Mouse (Mus musculus): ENCODE data around the gene Fuom. TPM values are rescaled to one million over a fixed set of nuclear protein-coding genes. Genes with fewer than 3 reads are reported as not detected.

Gene Fuom
- polyA plus RNA-seq, 1 experiment from 2014 or later, result 29.6 TPM

- Histone ChIP-seq H3K27me3 (ENCODE audit: control insufficient read depth, insufficient read depth, low read length) (peaks cover 42% of the 10 kb centered on the region), H3K4me2 (replicated peaks; ENCODE audit: low read depth, low read length) (peak overlapping the region; percentile 72), H3K9me3 (ENCODE audit: control insufficient read depth, low read depth, low read length) (no peaks in the 10 kb centered on the region), H3K27ac (ENCODE audit: low read length) (no peak overlapping the region), H3K4me1 (ENCODE audit: control insufficient read depth, insufficient read depth, low read length) (peaks cover 9% of the 10 kb centered on the region; the same call in 1 of the 2 replicates), H3K4me3 (ENCODE audit: low read depth, low read length) (peak overlapping the region; percentile 40), H3K36me3 (ENCODE audit: control insufficient read depth, insufficient read depth, low read length) (no peaks in the 10 kb centered on the region), H3K9ac (replicated peaks; ENCODE audit: low read depth, low read length) (peak overlapping the region; percentile 40)
- WGBS, result 3% methylated on average over 53 of the region's 53 CpGs
- peak; percentile 64; the same call in 1 of the 2 replicates for ATAC-seq (ENCODE audit: insufficient number of reproducible peaks, insufficient read depth, low FRiP score, low read depth)
These were observed 44.5 kb downstream of the Fuom start for GRCm38 (mm10) chr7:140057413-140058407.

- H3K4me3 ChIP-seq (ENCODE audit: low read depth, low read length), result no peak overlapping the region
- 79% methylated on average over 4 of the region's 4 CpGs for WGBS
- H3K36me3 ChIP-seq (ENCODE audit: control insufficient read depth, insufficient read depth, low read length), result no peaks in the 10 kb centered on the region
- peaks cover 50% of the 10 kb centered on the region for H3K27me3 ChIP-seq (ENCODE audit: control insufficient read depth, insufficient read depth, low read length)
- H3K4me1 ChIP-seq (ENCODE audit: control insufficient read depth, insufficient read depth, low read length), result 0 out of 2 replicates have a peak, but pooled peaks cover 3% of the 10 kb centered on the region
- no peak overlapping the region for H3K27ac ChIP-seq (ENCODE audit: low read length)
- no peaks in the 10 kb centered on the region for H3K9me3 ChIP-seq (ENCODE audit: control insufficient read depth, low read depth, low read length)
- no peak for ATAC-seq (ENCODE audit: insufficient number of reproducible peaks, insufficient read depth, low FRiP score, low read depth)
- H3K9ac ChIP-seq (replicated peaks; ENCODE audit: low read depth, low read length), result no peak overlapping the region
- no peak overlapping the region for H3K4me2 ChIP-seq (replicated peaks; ENCODE audit: low read depth, low read length)
These were observed 48.1 kb downstream of the Fuom start for GRCm38 (mm10) chr7:140054124-140054523.

- no peaks in the 10 kb centered on the region for H3K9me3 ChIP-seq (ENCODE audit: control insufficient read depth, low read depth, low read length)
- under 1% methylated on average over 34 of the region's 34 CpGs for WGBS
- peak overlapping the region; percentile 27 for H3K4me3 ChIP-seq (ENCODE audit: low read depth, low read length)
- H3K9ac ChIP-seq (replicated peaks; ENCODE audit: low read depth, low read length), result no peak overlapping the region
- H3K27me3 ChIP-seq (ENCODE audit: control insufficient read depth, insufficient read depth, low read length), result peaks cover 71% of the 10 kb centered on the region
- peak; percentile 38; the same call in 1 of the 2 replicates for ATAC-seq (ENCODE audit: insufficient number of reproducible peaks, insufficient read depth, low FRiP score, low read depth)
- no peak overlapping the region for H3K27ac ChIP-seq (ENCODE audit: low read length)
- no peaks in the 10 kb centered on the region for H3K36me3 ChIP-seq (ENCODE audit: control insufficient read depth, insufficient read depth, low read length)
- peaks cover 3% of the 10 kb centered on the region; the same call in 1 of the 2 replicates for H3K4me1 ChIP-seq (ENCODE audit: control insufficient read depth, insufficient read depth, low read length)
- peak overlapping the region; percentile 47 for H3K4me2 ChIP-seq (replicated peaks; ENCODE audit: low read depth, low read length)
These were observed 53.0 kb downstream of the Fuom start for GRCm38 (mm10) chr7:140049115-140049689.

- Histone ChIP-seq H3K4me3 (ENCODE audit: low read depth, low read length) (peak within 1 kb of the TSS; percentile 27), H3K36me3 (ENCODE audit: control insufficient read depth, insufficient read depth, low read length) (no peaks in the 10 kb centered on the region), H3K4me2 (replicated peaks; ENCODE audit: low read depth, low read length) (peak within 1 kb of the TSS; percentile 47), H3K27ac (ENCODE audit: low read length) (no peak within 1 kb of the TSS), H3K27me3 (ENCODE audit: control insufficient read depth, insufficient read depth, low read length) (peaks cover 71% of the 10 kb centered on the region), H3K9ac (replicated peaks; ENCODE audit: low read depth, low read length) (no peak within 1 kb of the TSS), H3K4me1 (ENCODE audit: control insufficient read depth, insufficient read depth, low read length) (peaks cover 3% of the 10 kb centered on the region; the same call in 1 of the 2 replicates), H3K9me3 (ENCODE audit: control insufficient read depth, low read depth, low read length) (no peaks in the 10 kb centered on the region)
- 2% methylated on average over 56 of the region's 56 CpGs for WGBS
- peak; percentile 10; the same call in 1 of the 2 replicates for ATAC-seq (ENCODE audit: insufficient number of reproducible peaks, insufficient read depth, low FRiP score, low read depth)
These were observed 53.7 kb downstream of the Fuom start, which contains the start of gene Msx3 for GRCm38 (mm10) chr7:140048361-140049114. TSS of gene Msx3 (minus strand) at chr7:140049089.

GRCm38 (mm10) chr7:140047811-140048311, 54.4 kb downstream of the Fuom start:
- H3K9me3 ChIP-seq (ENCODE audit: control insufficient read depth, low read depth, low read length), result no peaks in the 10 kb centered on the region
- H3K9ac ChIP-seq (replicated peaks; ENCODE audit: low read depth, low read length), result no peak overlapping the region
- peak overlapping the region; percentile 19 for H3K4me3 ChIP-seq (ENCODE audit: low read depth, low read length)
- no peak overlapping the region for H3K27ac ChIP-seq (ENCODE audit: low read length)
- H3K4me2 ChIP-seq (replicated peaks; ENCODE audit: low read depth, low read length), result peak overlapping the region; percentile 47
- no peaks in the 10 kb centered on the region for H3K36me3 ChIP-seq (ENCODE audit: control insufficient read depth, insufficient read depth, low read length)
- peaks cover 71% of the 10 kb centered on the region for H3K27me3 ChIP-seq (ENCODE audit: control insufficient read depth, insufficient read depth, low read length)
- H3K4me1 ChIP-seq (ENCODE audit: control insufficient read depth, insufficient read depth, low read length), result peaks cover 3% of the 10 kb centered on the region; the same call in 1 of the 2 replicates
- no peak for ATAC-seq (ENCODE audit: insufficient number of reproducible peaks, insufficient read depth, low FRiP score, low read depth)
- WGBS, result under 1% methylated on average over 33 of the region's 33 CpGs

Other genes with a start within 250 kb of the Fuom start
- gene Kndc1, start 207.7 kb downstream of the Fuom start, polyA plus RNA-seq (2014; fragmentation: Nextera tagmentation; extraction: Ambion mirVana), result 0.27 and 0.46 TPM in 2 replicates
- gene Utf1, start 158.7 kb downstream of the Fuom start, polyA plus RNA-seq (2014; fragmentation: Nextera tagmentation; extraction: Ambion mirVana), result not detected in 2 replicates
- 0.28 and 0.49 TPM in 2 replicates for gene 6430531B16Rik, start 123.7 kb downstream of the Fuom start, polyA plus RNA-seq (2014; fragmentation: Nextera tagmentation; extraction: Ambion mirVana)
- 2.4 and 2.8 TPM in 2 replicates for gene Adam8, start 109.9 kb downstream of the Fuom start, polyA plus RNA-seq (2014; fragmentation: Nextera tagmentation; extraction: Ambion mirVana)
- gene Zfp511, start 66.0 kb downstream of the Fuom start, polyA plus RNA-seq (2014; fragmentation: Nextera tagmentation; extraction: Ambion mirVana), result 40.6 and 43.5 TPM in 2 replicates
- gene Tubgcp2, start 65.8 kb downstream of the Fuom start, polyA plus RNA-seq (2014; fragmentation: Nextera tagmentation; extraction: Ambion mirVana), result 59.3 and 60.3 TPM in 2 replicates
- gene Msx3, start 53.4 kb downstream of the Fuom start, polyA plus RNA-seq (2014; fragmentation: Nextera tagmentation; extraction: Ambion mirVana), result not detected in 2 replicates
- gene Caly, start 19.9 kb downstream of the Fuom start, polyA plus RNA-seq (2014; fragmentation: Nextera tagmentation; extraction: Ambion mirVana), result 3.8 and 3.9 TPM in 2 replicates
- gene Prap1, start 9.0 kb downstream of the Fuom start, polyA plus RNA-seq (2014; fragmentation: Nextera tagmentation; extraction: Ambion mirVana), result 12.5 and 24.2 TPM in 2 replicates
- gene Paox, start 13.4 kb upstream of the Fuom start, polyA plus RNA-seq (2014; fragmentation: Nextera tagmentation; extraction: Ambion mirVana), result 29.8 and 33.4 TPM in 2 replicates
- gene Echs1, start 14.0 kb upstream of the Fuom start, polyA plus RNA-seq (2014; fragmentation: Nextera tagmentation; extraction: Ambion mirVana), result 158 and 171 TPM in 2 replicates
- gene Mtg1, start 35.1 kb upstream of the Fuom start, polyA plus RNA-seq (2014; fragmentation: Nextera tagmentation; extraction: Ambion mirVana), result 27.0 and 28.3 TPM in 2 replicates
- 0.54 and 0.78 TPM in 2 replicates for gene Sprn, start 52.4 kb upstream of the Fuom start, polyA plus RNA-seq (2014; fragmentation: Nextera tagmentation; extraction: Ambion mirVana)
- not detected in 2 replicates for gene Olfr522, start 62.3 kb upstream of the Fuom start, polyA plus RNA-seq (2014; fragmentation: Nextera tagmentation; extraction: Ambion mirVana)
- gene Olfr523, start 70.8 kb upstream of the Fuom start, polyA plus RNA-seq (2014; fragmentation: Nextera tagmentation; extraction: Ambion mirVana), result not detected in 2 replicates
- not detected in 2 replicates for gene Olfr524, start 103.5 kb upstream of the Fuom start, polyA plus RNA-seq (2014; fragmentation: Nextera tagmentation; extraction: Ambion mirVana)
- 0.10 TPM in 1 of 2 replicates, not detected in the other for gene Cd163l1, start 115.8 kb upstream of the Fuom start, polyA plus RNA-seq (2014; fragmentation: Nextera tagmentation; extraction: Ambion mirVana)
- gene 5830411N06Rik, start 144.8 kb upstream of the Fuom start, polyA plus RNA-seq (2014; fragmentation: Nextera tagmentation; extraction: Ambion mirVana), result not detected in 2 replicates
- gene Olfr525, start 218.4 kb upstream of the Fuom start, polyA plus RNA-seq (2014; fragmentation: Nextera tagmentation; extraction: Ambion mirVana), result not detected in 2 replicates
- not detected in 2 replicates for gene Olfr527, start 231.6 kb upstream of the Fuom start, polyA plus RNA-seq (2014; fragmentation: Nextera tagmentation; extraction: Ambion mirVana)

All from stomach, embryonic 14.5 days (tissue).